Mouse (Mus musculus) brain, embryonic 14.5 days (tissue): ENCODE measurements around the gene Phf3.
"Not testable (repeated sequence)": the region's sequence is repeated elsewhere in the genome, so short reads cannot be mapped to it uniquely, and the experiment has no call there.

Experiments
- CTCF ChIP-seq: fragments of 200-500 bp; IDR thresholded peaks from 2 replicates; pipeline ENCODE4 v1.5.1; 2012; ENCODE audit warnings: inconsistent platforms, mild to moderate bottlenecking, moderate library complexity, borderline replicate concordance; ENCODE audit not compliant: insufficient read depth, insufficient read length; ENCODE audit errors: extremely low read depth
- POLR2A ChIP-seq: fragments of 200-500 bp; IDR thresholded peaks from 2 replicates; pipeline ENCODE4 v1.6.1; 2012; ENCODE audit warnings: mild to moderate bottlenecking, inconsistent platforms, borderline replicate concordance; ENCODE audit not compliant: poor library complexity, insufficient read depth, insufficient read length, severe bottlenecking; ENCODE audit errors: extremely low read depth

GRCm38 (mm10) chr1:30883806-30884205, 10.1 kb upstream of the Phf3 start:
- not testable (repeated sequence) for TF ChIP-seq POLR2A, CTCF
